Mouse (Mus musculus) liver, adult 2 months (tissue): ENCODE measurements at regions not wholly inside any gene's neighbourhood (a gene's known extent, or its start where the extent isn't known, plus 50 kb on each side); places are given as distances from the start of the nearest gene placed in this dataset.
"Not testable (repeated sequence)": the region's sequence is repeated elsewhere in the genome, so short reads cannot be mapped to it uniquely, and the experiment has no call there.

ENCODE experiments used
- DNase-seq: peaks from one replicate; pipeline ENCODE4 v3.0.0-alpha.2; 2011; ENCODE audit warnings: low read depth, low spot score; ENCODE audit errors: extremely low read depth
- H3K27ac ChIP-seq: fragments of 200-500 bp; replicated peaks from 2 replicates; pipeline ENCODE4 v1.5.1; 2012; ENCODE audit warnings: low read depth, mild to moderate bottlenecking, control low read depth, inconsistent platforms, low read length; ENCODE audit not compliant: insufficient read depth
- H3K27me3 ChIP-seq: fragments of 200-500 bp; 2 replicates; pipeline ENCODE4 v1.6.1; 2012; ENCODE audit warnings: mild to moderate bottlenecking, moderate library complexity, low read length, inconsistent platforms; ENCODE audit not compliant: control insufficient read depth, insufficient read depth
- H3K36me3 ChIP-seq: fragments of 200-500 bp; 2 replicates; pipeline ENCODE4 v1.6.1; 2012; ENCODE audit warnings: low read length, inconsistent platforms; ENCODE audit not compliant: control insufficient read depth, insufficient read depth
- H3K4me1 ChIP-seq: fragments of 200-500 bp; 2 replicates; pipeline ENCODE4 v1.6.1; 2011; ENCODE audit warnings: low read length; ENCODE audit not compliant: control insufficient read depth, insufficient read depth
- H3K4me3 ChIP-seq: fragments of 200-500 bp; 2 replicates; pipeline ENCODE4 v1.5.1; 2011; ENCODE audit warnings: low read depth, mild to moderate bottlenecking, control low read depth, low read length, moderate library complexity; ENCODE audit not compliant: insufficient read depth
- H3K79me2 ChIP-seq: fragments of 200-500 bp; 2 replicates; pipeline ENCODE4 v1.6.1; 2012; ENCODE audit warnings: inconsistent platforms, mild to moderate bottlenecking, low read length, moderate library complexity; ENCODE audit not compliant: control insufficient read depth, insufficient read depth
- H3K9ac ChIP-seq: fragments of 200-500 bp; 2 replicates; pipeline ENCODE4 v1.6.1; 2012; ENCODE audit warnings: low read depth, mild to moderate bottlenecking, control low read depth, inconsistent platforms, low read length
- CTCF ChIP-seq: fragments of 200-500 bp; IDR thresholded peaks from 2 replicates; pipeline ENCODE4 v1.5.1; 2011; ENCODE audit warnings: low read depth, low read length, control low read depth
- POLR2A ChIP-seq: fragments of 200-500 bp; IDR thresholded peaks from 2 replicates; pipeline ENCODE4 v1.6.1; 2011; ENCODE audit warnings: low read length, control low read depth; ENCODE audit not compliant: insufficient read depth; ENCODE audit errors: extremely low read depth
- WGBS: fragments of 180-500 bp; shearing (Covaris S2); methylation state at CpG from one replicate; pipeline ENCODE4 v1.1.7; 2018; 5-methylcytosine and 5-hydroxymethylcytosine counted together

- 56% methylated on average over 3 of the region's 3 CpGs for WGBS
- Histone ChIP-seq H3K4me1 (no peaks in the 10 kb centered on the region), H3K36me3 (no peaks in the 10 kb centered on the region), H3K27me3 (no peaks in the 10 kb centered on the region), H3K79me2 (no peaks in the 10 kb centered on the region), H3K27ac (no peak overlapping the region), H3K9ac (no peak overlapping the region), H3K4me3 (no peak overlapping the region)
- TF ChIP-seq CTCF (no peak), POLR2A (no peak)
- DNase-seq = no peak
Measured at GRCm38 (mm10) chr6:7441725-7442124, 113.0 kb upstream of the Tac1 start.

GRCm38 (mm10) chr6:7442286-7442685 lies 112.4 kb upstream of the Tac1 start:
- not testable (repeated sequence) for H3K4me3 ChIP-seq, H3K27ac ChIP-seq
- 83% methylated on average over 3 of the region's 3 CpGs for WGBS

GRCm38 (mm10) chr6:7455881-7456280 lies 98.8 kb upstream of the Tac1 start:
- Histone ChIP-seq H3K4me3 (no peak overlapping the region), H3K79me2 (no peaks in the 10 kb centered on the region), H3K9ac (no peak overlapping the region), H3K36me3 (no peaks in the 10 kb centered on the region), H3K27ac (no peak overlapping the region), H3K27me3 (no peaks in the 10 kb centered on the region), H3K4me1 (no peaks in the 10 kb centered on the region)
- no peak for DNase-seq
- no peak for TF ChIP-seq POLR2A
- TF ChIP-seq CTCF = no peak
- 91% methylated on average over 3 of the region's 3 CpGs for WGBS

More at GRCm38 (mm10) chr6:7442286-7442685, 112.4 kb upstream of the Tac1 start:
- H3K4me1 ChIP-seq, H3K9ac ChIP-seq, H3K27me3 ChIP-seq, H3K79me2 ChIP-seq, DNase-seq, H3K36me3 ChIP-seq: not testable (repeated sequence)

- Histone ChIP-seq H3K4me3 (no peak overlapping the region), H3K9ac (no peak overlapping the region), H3K27ac (no peak overlapping the region), H3K27me3 (no peaks in the 10 kb centered on the region), H3K79me2 (no peaks in the 10 kb centered on the region), H3K36me3 (no peaks in the 10 kb centered on the region), H3K4me1 (no peaks in the 10 kb centered on the region)
- 81% methylated on average over 2 of the region's 2 CpGs for WGBS
- DNase-seq = no peak
- no peak for TF ChIP-seq CTCF
- TF ChIP-seq POLR2A = no peak
Measured at GRCm38 (mm10) chr6:7463896-7464295, 90.8 kb upstream of the Tac1 start.

- H3K4me1 ChIP-seq = no peaks in the 10 kb centered on the region
- WGBS = 63% methylated on average over 2 of the region's 2 CpGs
- no peak overlapping the region for H3K27ac ChIP-seq
- no peak for DNase-seq
- H3K36me3 ChIP-seq = no peaks in the 10 kb centered on the region
- H3K27me3 ChIP-seq = no peaks in the 10 kb centered on the region
- H3K4me3 ChIP-seq = no peak overlapping the region
- no peaks in the 10 kb centered on the region for H3K79me2 ChIP-seq
- TF ChIP-seq POLR2A (no peak), CTCF (no peak)
- H3K9ac ChIP-seq = no peak overlapping the region
Measured at GRCm38 (mm10) chr6:7464346-7464745, 90.3 kb upstream of the Tac1 start.

GRCm38 (mm10) chr6:7472366-7473026 lies 82.2 kb upstream of the Tac1 start:
- TF ChIP-seq CTCF (no peak), POLR2A (no peak)
- DNase-seq = no peak
- no peak overlapping the region for H3K27ac ChIP-seq

More at GRCm38 (mm10) chr6:7472366-7473026, 82.2 kb upstream of the Tac1 start:
- no peak overlapping the region for H3K4me3 ChIP-seq
- WGBS = 41% methylated on average over 7 of the region's 7 CpGs
- no peaks in the 10 kb centered on the region for H3K36me3 ChIP-seq
- H3K4me1 ChIP-seq = no peaks in the 10 kb centered on the region
- no peaks in the 10 kb centered on the region; the same call in 1 of the 2 replicates for H3K27me3 ChIP-seq
- H3K79me2 ChIP-seq = no peaks in the 10 kb centered on the region
- no peak overlapping the region for H3K9ac ChIP-seq
